Mouse (Mus musculus): Measurements from ENCODE around the gene Rbm19.

Rbm19 gene

GRCm38 (mm10) chr5:120171865-120172728 is 55.8 kb downstream of the Rbm19 start:
- no peak for DNase-seq

- no peak for DNase-seq
These were observed 56.5 kb downstream of the Rbm19 start for GRCm38 (mm10) chr5:120172729-120173101.

- no peak for DNase-seq
These were observed 58.1 kb downstream of the Rbm19 start for GRCm38 (mm10) chr5:120174317-120174716.

GRCm38 (mm10) chr5:120175217-120175616 is 59.0 kb downstream of the Rbm19 start:
- DNase-seq: no peak

GRCm38 (mm10) chr5:120176246-120177065 is 60.2 kb downstream of the Rbm19 start:
- DNase-seq: no peak

GRCm38 (mm10) chr5:120177066-120177340 is 60.7 kb downstream of the Rbm19 start:
- DNase-seq: no peak

GRCm38 (mm10) chr5:120180102-120180501 is 63.8 kb downstream of the Rbm19 start:
- no peak for DNase-seq

- DNase-seq: no peak
These were observed 65.1 kb downstream of the Rbm19 start for GRCm38 (mm10) chr5:120181384-120181783.

GRCm38 (mm10) chr5:120183321-120183720 is 67.1 kb downstream of the Rbm19 start:
- no peak for DNase-seq

- DNase-seq: no peak
These were observed 67.5 kb downstream of the Rbm19 start for GRCm38 (mm10) chr5:120183790-120184189.

- DNase-seq: peak; percentile 15
These were observed 69.7 kb downstream of the Rbm19 start for GRCm38 (mm10) chr5:120185949-120186348.

GRCm38 (mm10) chr5:120188541-120188940 is 72.3 kb downstream of the Rbm19 start:
- peak; percentile 17 for DNase-seq

- no peak for DNase-seq
These were observed 73.8 kb downstream of the Rbm19 start for GRCm38 (mm10) chr5:120190001-120190582.

GRCm38 (mm10) chr5:120191620-120192019 is 75.4 kb downstream of the Rbm19 start:
- peak; percentile 10 for DNase-seq

- DNase-seq: peak; percentile 10
These were observed 78.2 kb downstream of the Rbm19 start for GRCm38 (mm10) chr5:120194309-120194941.

- no peak for DNase-seq
These were observed 78.7 kb downstream of the Rbm19 start for GRCm38 (mm10) chr5:120194948-120195347.

- no peak for DNase-seq
These were observed 80.6 kb downstream of the Rbm19 start for GRCm38 (mm10) chr5:120196879-120197278.

GRCm38 (mm10) chr5:120197813-120198387 is 81.6 kb downstream of the Rbm19 start:
- DNase-seq: no peak

- DNase-seq: no peak
These were observed 83.6 kb downstream of the Rbm19 start for GRCm38 (mm10) chr5:120199865-120200264.

- no peak for DNase-seq
These were observed 88.1 kb downstream of the Rbm19 start for GRCm38 (mm10) chr5:120204316-120204715.

GRCm38 (mm10) chr5:120206313-120206943 is 90.2 kb downstream of the Rbm19 start:
- DNase-seq: no peak

GRCm38 (mm10) chr5:120207492-120207891 is 91.2 kb downstream of the Rbm19 start:
- no peak for DNase-seq

All from lung, postnatal 14 days (tissue).